Mouse (Mus musculus) brain, adult 10 weeks (tissue): ENCODE measurements around the gene Gpx8. TPM values are rescaled to one million over a fixed set of nuclear protein-coding genes. Genes with fewer than 3 reads are reported as not detected.

Experiments
- polyA plus RNA-seq: library from polyadenylated mRNA; stranded (reverse); fragments of 350-450 nt; fragmentation: Illumina TruSeq; extraction: RNeasy Lipid Tissue Mini Kit (QIAGEN cat#74804); gene quantifications from one replicate; pipeline ENCODE4 v1.2.3, GENCODE M21; 2015; ENCODE audit warnings: low read depth, low replicate concordance

Gene Gpx8
- 12.7 TPM for polyA plus RNA-seq

GRCm38 (mm10) chr13:113046211-113046883 lies at the start of gene Gpx8:
Gene Gpx8, minus strand, starts transcription at chr13:113046410.

GRCm38 (mm10) chr13:113034950-113035421 lies 11.2 kb downstream of the Gpx8 start, which contains the start of gene Cdc20b:
Gene Cdc20b, plus strand, starts transcription at chr13:113035111.

DNA sequence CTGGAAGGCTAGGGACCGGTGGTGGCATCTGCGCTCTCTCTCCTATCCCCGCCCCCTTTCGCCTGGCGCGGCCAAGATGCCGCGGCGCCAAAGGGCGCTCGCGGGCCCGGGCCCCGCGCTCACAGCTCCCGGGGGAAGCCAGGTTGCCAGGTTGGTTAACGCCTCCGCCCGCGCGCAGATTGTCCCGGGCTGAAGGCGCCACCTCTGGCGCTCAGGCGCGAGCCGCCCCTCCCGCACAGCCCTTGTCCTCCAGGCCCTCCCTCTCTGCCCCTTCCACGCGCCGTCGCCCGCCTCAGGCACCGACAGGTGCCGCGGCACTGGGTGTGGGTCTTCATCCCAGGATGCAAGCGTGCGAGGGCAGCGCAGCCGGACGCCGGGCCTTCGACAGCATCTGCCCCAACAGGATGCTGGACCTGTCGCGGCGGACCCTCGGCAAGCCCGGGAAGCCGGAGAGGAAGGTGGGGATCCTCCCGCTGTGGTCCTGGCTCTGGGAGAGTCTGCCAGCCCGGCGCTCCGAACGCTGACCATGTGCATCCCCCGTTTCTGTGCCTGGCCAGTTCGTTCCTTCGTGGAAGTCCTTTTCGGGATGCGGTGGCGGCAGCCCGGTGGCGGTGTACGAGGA lies 52.6 kb downstream of the Gpx8 start, which contains the start of gene Mcidas:
Gene Mcidas, plus strand, starts transcription at position 315 of the 622 bp plus-strand sequence.

Other genes with a start within 250 kb of the Gpx8 start
- gene Plpp1, start 245.6 kb downstream of the Gpx8 start, polyA plus RNA-seq = 39.2 TPM
- 46.8 TPM for gene Mtrex, start 119.0 kb downstream of the Gpx8 start, polyA plus RNA-seq
- gene Dhx29, start 119.0 kb downstream of the Gpx8 start, polyA plus RNA-seq = 13.3 TPM
- gene Ccno, start 58.6 kb downstream of the Gpx8 start, polyA plus RNA-seq = 1.7 TPM
- gene Mcidas, start 52.6 kb downstream of the Gpx8 start, polyA plus RNA-seq = 0.24 TPM
- not detected for gene Cdc20b, start 11.3 kb downstream of the Gpx8 start, polyA plus RNA-seq
- gene Gzma, start 54.6 kb upstream of the Gpx8 start, polyA plus RNA-seq = not detected
- 0.42 TPM for gene Esm1, start 163.2 kb upstream of the Gpx8 start, polyA plus RNA-seq
- gene Gzmk, start 179.5 kb upstream of the Gpx8 start, polyA plus RNA-seq = 0.57 TPM
- 0.68 TPM for gene BC067074, start 246.7 kb upstream of the Gpx8 start, polyA plus RNA-seq